In genomic region chr8:46152064-46153031, GRCm38 (mm10) we compare ENCODE assay signal across 8 mouse cellular contexts. TPM values are rescaled to one million over a fixed set of nuclear protein-coding genes. Genes with fewer than 3 reads are reported as not detected.
DNase-seq lines count a peak whose midpoint lies in the region; ATAC-seq and TF ChIP-seq lines count a peak whose summit lies in the region.

TSS of gene Snx25 (minus strand) at chr8:46152159.

- WGBS in bone marrow, adult 2 months = 3% methylated on average over 81 of the region's 103 CpGs
- 9% methylated on average over 17 of the region's 103 CpGs for WGBS in embryonic facial prominence, embryonic 14.5 days
- 8% methylated on average over 26 of the region's 103 CpGs for WGBS in kidney, embryonic 14.5 days
- WGBS in liver, embryonic 11.5 days = 4% methylated on average over 67 of the region's 103 CpGs

- H3K36me3 ChIP-seq in embryonic facial prominence, embryonic 14.5 days (ENCODE audit: control insufficient read depth, insufficient read depth, low read length) = no peaks in the 10 kb centered on the region
- no peaks in the 10 kb centered on the region for H3K36me3 ChIP-seq in kidney, embryonic 14.5 days (ENCODE audit: control insufficient read depth, insufficient read depth, low read length)
- H3K36me3 ChIP-seq in liver, embryonic 11.5 days (ENCODE audit: control insufficient read depth, insufficient read depth, low read length) = no peaks in the 10 kb centered on the region
- 0 out of 2 replicates have a peak, but pooled peaks cover 3% of the 10 kb centered on the region for H3K36me3 ChIP-seq in splenic B cell, adult 2 months (ENCODE audit: control insufficient read depth, insufficient read depth, low read length, poor library complexity, severe bottlenecking)

- TF ChIP-seq POLR2A in bone marrow, adult 2 months (IDR thresholded peaks at IDR 0.05; ENCODE audit: borderline replicate concordance, control insufficient read depth, low read depth, low read length) = no peak

- DNase-seq in A20 (ENCODE audit: low read depth, low spot score) = peak; percentile 93
- peak; percentile 88 for DNase-seq in embryonic facial prominence, embryonic 14.5 days (ENCODE audit: low spot score)
- DNase-seq in heart, adult 9 months (ENCODE audit: low spot score in 2 of 2) = peak; percentile 78 to 82
- DNase-seq in liver, embryonic 11.5 days (ENCODE audit: low spot score) = peak; percentile 91
- peak; percentile 94 for DNase-seq in naive thymus-derived CD4-positive, alpha-beta T cell, adult 2 months (ENCODE audit: low read depth)
- peak; percentile 96 for DNase-seq in splenic B cell, adult 2 months (ENCODE audit: low read depth, low spot score)

- peak; percentile 89 for ATAC-seq in embryonic facial prominence, embryonic 14.5 days (ENCODE audit: low read depth)
- ATAC-seq in kidney, embryonic 14.5 days (ENCODE audit: low FRiP score, low TSS enrichment) = peak; percentile 87
- ATAC-seq in liver, embryonic 11.5 days (replicated peaks; ENCODE audit: low FRiP score) = peak; percentile 90

- H3K27ac ChIP-seq in bone marrow, adult 2 months (ENCODE audit: control insufficient read depth, insufficient read depth, low read depth, low read length, poor library complexity) = peak within 1 kb of the TSS; percentile 81
- H3K27ac ChIP-seq in embryonic facial prominence, embryonic 14.5 days (replicated peaks; ENCODE audit: low read depth, low read length) = no peak within 1 kb of the TSS
- no peak within 1 kb of the TSS for H3K27ac ChIP-seq in kidney, embryonic 14.5 days (ENCODE audit: low read depth, low read length)
- H3K27ac ChIP-seq in liver, embryonic 11.5 days (ENCODE audit: low read depth, low read length) = peak within 1 kb of the TSS; percentile 28; the same call in 1 of the 2 replicates

- no peaks in the 10 kb centered on the region for H3K27me3 ChIP-seq in embryonic facial prominence, embryonic 14.5 days (replicated peaks; ENCODE audit: control insufficient read depth, insufficient read depth, low read length)
- H3K27me3 ChIP-seq in kidney, embryonic 14.5 days (ENCODE audit: control insufficient read depth, insufficient read depth, low read length) = peaks cover 13% of the 10 kb centered on the region; the same call in 1 of the 2 replicates
- no peaks in the 10 kb centered on the region for H3K27me3 ChIP-seq in liver, embryonic 11.5 days (replicated peaks; ENCODE audit: control insufficient read depth, insufficient read depth, low read length)
- H3K27me3 ChIP-seq in splenic B cell, adult 2 months (ENCODE audit: control insufficient read depth, insufficient read depth, low read length, poor library complexity, severe bottlenecking) = no peaks in the 10 kb centered on the region

- no peaks in the 10 kb centered on the region for H3K9me3 ChIP-seq in embryonic facial prominence, embryonic 14.5 days (ENCODE audit: control insufficient read depth, low read length)
- H3K9me3 ChIP-seq in kidney, embryonic 14.5 days (ENCODE audit: control insufficient read depth, low read length) = no peaks in the 10 kb centered on the region
- no peaks in the 10 kb centered on the region for H3K9me3 ChIP-seq in liver, embryonic 11.5 days (ENCODE audit: control insufficient read depth, low read length)

- no peak for TF ChIP-seq CTCF in bone marrow, adult 2 months (IDR thresholded peaks at IDR 0.05; ENCODE audit: control insufficient read depth, insufficient read depth, low read length)

- peak within 1 kb of the TSS; percentile 80 for H3K9ac ChIP-seq in embryonic facial prominence, embryonic 14.5 days (ENCODE audit: low read depth, low read length)
- H3K9ac ChIP-seq in kidney, embryonic 14.5 days (ENCODE audit: low read depth, low read length) = peak within 1 kb of the TSS; percentile 84
- H3K9ac ChIP-seq in liver, embryonic 11.5 days (ENCODE audit: low read depth, low read length) = peak within 1 kb of the TSS; percentile 84

- peaks cover 1% of the 10 kb centered on the region; the same call in 1 of the 2 replicates for H3K4me1 ChIP-seq in bone marrow, adult 2 months (ENCODE audit: control insufficient read depth, insufficient read depth, low read length)
- H3K4me1 ChIP-seq in embryonic facial prominence, embryonic 14.5 days (ENCODE audit: control insufficient read depth, insufficient read depth, low read length) = peaks cover 12% of the 10 kb centered on the region
- peaks cover 4% of the 10 kb centered on the region; the same call in 1 of the 2 replicates for H3K4me1 ChIP-seq in kidney, embryonic 14.5 days (ENCODE audit: control insufficient read depth, insufficient read depth, low read length)
- H3K4me1 ChIP-seq in liver, embryonic 11.5 days (replicated peaks; ENCODE audit: control insufficient read depth, insufficient read depth, low read length) = peaks cover 13% of the 10 kb centered on the region; the same call in 1 of the 2 replicates

- H3K4me3 ChIP-seq in bone marrow, adult 2 months (replicated peaks; ENCODE audit: control insufficient read depth, low read depth, low read length) = peak within 1 kb of the TSS; percentile 57
- H3K4me3 ChIP-seq in embryonic facial prominence, embryonic 14.5 days (ENCODE audit: low read depth, low read length) = peak within 1 kb of the TSS; percentile 79
- peak within 1 kb of the TSS; percentile 73 for H3K4me3 ChIP-seq in kidney, embryonic 14.5 days (ENCODE audit: low read length)
- peak within 1 kb of the TSS; percentile 91 for H3K4me3 ChIP-seq in liver, embryonic 11.5 days (ENCODE audit: low read depth, low read length)

- peak within 1 kb of the TSS; percentile 84 for H3K4me2 ChIP-seq in embryonic facial prominence, embryonic 14.5 days (ENCODE audit: low read depth, low read length)
- H3K4me2 ChIP-seq in kidney, embryonic 14.5 days (replicated peaks; ENCODE audit: low read depth, low read length) = peak within 1 kb of the TSS; percentile 92
- H3K4me2 ChIP-seq in liver, embryonic 11.5 days = peak within 1 kb of the TSS; percentile 92

RNA-seq across cellular contexts. Expression of gene Snx25, which starts in this region (rescaled TPM):
- 4.9 and 12.5 TPM in 2 replicates for polyA plus RNA-seq in bone marrow, adult 2 months (2011; ENCODE audit: insufficient read depth, insufficient read length, low replicate concordance, missing spikeins)
- 9.6 and 9.8 TPM in 2 replicates for polyA plus RNA-seq in embryonic facial prominence, embryonic 14.5 days (2014; fragmentation: Nextera tagmentation; extraction: Ambion mirVana)
- polyA plus RNA-seq in kidney, embryonic 14.5 days (2014; fragmentation: Nextera tagmentation; extraction: Ambion mirVana) = 7.4 and 9.0 TPM in 2 replicates
- polyA plus RNA-seq in liver, embryonic 11.5 days (2014; fragmentation: Nextera tagmentation; extraction: Ambion mirVana) = 7.0 and 10.6 TPM in 2 replicates

Comparison
In these comparisons a context has a peak if more than half of its experiments do, and no peak if none do; other contexts are left out.
1. H3K27ac ChIP-seq: peak in bone marrow, adult 2 months (single experiment) and liver, embryonic 11.5 days (single experiment); none in embryonic facial prominence, embryonic 14.5 days (single experiment) and kidney, embryonic 14.5 days (single experiment).
2. Peak in every context shown above with its lines, with median percentiles within 50 percentile points of each other: DNase-seq, H3K4me3 ChIP-seq, ATAC-seq, H3K4me2 ChIP-seq and H3K9ac ChIP-seq.